Mouse (Mus musculus) c-Kit-negative CD71-positive TER-119-positive erythroid progenitor cells, embryonic 14.5 days (primary cell): ENCODE measurements around the gene Mlph.
A peak's percentile ranks its signal among the peaks of the same experiment; 100 is the strongest.

ENCODE experiments used
- DNase-seq: peaks from one replicate; pipeline ENCODE4 v3.0.0-alpha.2; 2013; ENCODE audit warnings: low read depth, low spot score

Mlph gene

DNA sequence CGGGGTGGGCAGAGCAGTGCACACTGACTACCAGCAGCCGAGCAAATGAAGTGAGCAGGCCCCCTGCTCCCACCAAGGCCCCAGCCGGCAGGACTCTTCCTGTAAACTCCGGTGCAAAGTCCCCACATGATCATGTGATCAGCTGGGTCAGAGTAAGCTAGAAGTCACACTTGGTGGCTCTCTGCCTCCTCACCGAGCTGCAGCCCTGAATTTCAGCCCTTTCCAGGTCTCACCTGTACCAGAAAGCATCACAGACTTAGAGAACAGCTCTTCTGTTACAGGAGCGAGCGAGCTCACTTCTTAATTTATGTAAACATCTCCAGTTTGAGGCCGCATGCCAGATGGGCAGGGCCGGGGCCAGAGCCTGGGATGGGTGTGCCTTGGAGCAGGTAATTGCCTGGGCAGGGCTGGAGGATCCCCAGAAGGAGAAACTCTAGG lies 54.5 kb downstream of the Mlph start, which contains the start of gene Rab17:
TSS of gene Rab17 (minus strand) at position 315 of the 438 bp plus-strand sequence.
- no peak for DNase-seq

DNA sequence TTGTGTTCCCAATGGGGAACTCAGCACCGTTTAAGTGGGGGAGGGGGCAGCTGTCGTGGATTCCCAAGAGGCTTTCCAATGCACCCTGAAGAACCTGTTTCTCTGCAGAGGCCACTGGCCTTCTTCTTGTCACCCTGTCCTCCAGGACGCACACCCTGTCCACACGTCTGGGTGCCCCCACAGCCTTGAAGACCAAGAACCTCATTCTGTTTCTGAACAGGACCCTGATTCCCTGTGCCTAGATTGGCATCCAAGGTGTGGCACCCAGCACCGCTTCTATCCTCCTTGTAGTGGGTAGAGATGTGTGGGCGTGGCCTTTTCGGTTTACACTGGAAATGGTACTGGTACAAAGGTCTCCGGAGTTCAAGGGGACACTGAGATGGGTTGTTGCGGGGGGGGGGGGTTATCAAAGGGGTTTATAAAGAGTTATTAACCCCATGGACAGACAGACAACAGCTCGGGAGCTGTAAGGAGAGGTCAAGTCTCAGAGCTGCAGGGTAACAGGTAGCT lies 55.1 kb downstream of the Mlph start:
- DNase-seq, result no peak

- peak; percentile 16 for DNase-seq
Observed at GRCm38 (mm10) chr1:90972911-90973573, 58.2 kb downstream of the Mlph start.

- DNase-seq, result no peak
Observed at GRCm38 (mm10) chr1:90973574-90973911, 58.7 kb downstream of the Mlph start.

- DNase-seq, result no peak
Observed at GRCm38 (mm10) chr1:90974906-90975649, 60.2 kb downstream of the Mlph start.

DNA sequence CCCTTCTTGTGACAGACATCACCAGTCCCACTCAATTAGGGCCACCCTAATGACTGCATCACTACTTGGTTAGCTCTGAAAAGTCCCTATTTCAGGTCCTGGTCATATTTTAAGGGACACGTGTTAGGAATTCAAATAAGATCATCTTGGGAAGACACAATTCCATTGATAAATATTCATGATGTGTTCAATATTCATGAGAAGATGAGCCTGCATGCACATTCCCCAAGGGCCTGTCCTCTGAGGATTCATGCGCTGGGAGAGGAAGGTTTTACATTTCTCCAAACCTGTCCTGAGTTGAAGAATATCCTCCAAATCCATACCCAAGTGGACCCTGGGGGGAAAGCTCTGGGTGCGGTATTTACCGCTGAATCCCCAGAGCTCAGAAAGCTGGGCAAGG lies 61.1 kb downstream of the Mlph start:
- no peak for DNase-seq

GRCm38 (mm10) chr1:90980638-90981330 lies 65.9 kb downstream of the Mlph start:
- no peak for DNase-seq

DNA sequence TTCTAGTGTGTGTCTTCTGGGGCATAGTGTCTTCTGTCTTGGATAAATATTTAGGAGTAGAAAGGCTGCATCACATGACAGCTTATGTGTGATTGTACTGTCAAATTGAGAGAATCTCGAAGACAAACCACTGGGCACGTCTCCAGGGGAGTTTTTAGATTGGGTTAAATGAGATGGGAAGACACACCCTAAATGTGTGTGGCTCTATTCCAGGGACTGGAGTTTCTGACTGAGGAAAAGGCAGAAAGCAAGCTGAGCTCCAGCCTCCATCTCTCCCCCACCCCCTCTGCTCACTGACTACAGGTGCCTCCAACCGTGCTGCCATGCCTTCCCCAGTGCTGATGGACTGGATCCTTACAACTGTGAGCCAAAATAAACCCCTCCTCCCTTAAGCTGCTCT lies 66.5 kb downstream of the Mlph start:
- DNase-seq, result no peak

DNA sequence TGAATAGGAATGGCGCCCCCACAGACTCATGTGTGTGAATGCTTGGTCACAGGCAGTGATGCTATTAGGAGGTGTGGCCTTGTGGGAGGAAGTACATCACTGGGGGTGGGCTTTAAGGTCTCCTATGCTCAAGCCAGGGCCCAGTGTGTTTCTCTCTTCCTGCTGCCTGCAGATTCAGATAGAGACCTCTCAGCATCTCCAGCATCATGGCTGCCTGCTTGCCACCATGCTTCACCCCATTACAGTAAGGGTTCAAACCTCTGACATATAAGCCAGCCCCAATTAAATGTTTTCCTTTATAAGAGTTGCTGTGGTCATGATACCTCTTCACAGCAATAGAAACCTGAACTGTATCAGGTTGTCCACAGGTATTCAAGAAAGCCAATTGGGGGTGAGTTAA lies 81.0 kb downstream of the Mlph start:
- no peak for DNase-seq

GRCm38 (mm10) chr1:90997136-90997535 lies 82.3 kb downstream of the Mlph start:
- DNase-seq, result no peak

- DNase-seq, result no peak
Observed at GRCm38 (mm10) chr1:90997641-90998040, 82.8 kb downstream of the Mlph start.

DNA sequence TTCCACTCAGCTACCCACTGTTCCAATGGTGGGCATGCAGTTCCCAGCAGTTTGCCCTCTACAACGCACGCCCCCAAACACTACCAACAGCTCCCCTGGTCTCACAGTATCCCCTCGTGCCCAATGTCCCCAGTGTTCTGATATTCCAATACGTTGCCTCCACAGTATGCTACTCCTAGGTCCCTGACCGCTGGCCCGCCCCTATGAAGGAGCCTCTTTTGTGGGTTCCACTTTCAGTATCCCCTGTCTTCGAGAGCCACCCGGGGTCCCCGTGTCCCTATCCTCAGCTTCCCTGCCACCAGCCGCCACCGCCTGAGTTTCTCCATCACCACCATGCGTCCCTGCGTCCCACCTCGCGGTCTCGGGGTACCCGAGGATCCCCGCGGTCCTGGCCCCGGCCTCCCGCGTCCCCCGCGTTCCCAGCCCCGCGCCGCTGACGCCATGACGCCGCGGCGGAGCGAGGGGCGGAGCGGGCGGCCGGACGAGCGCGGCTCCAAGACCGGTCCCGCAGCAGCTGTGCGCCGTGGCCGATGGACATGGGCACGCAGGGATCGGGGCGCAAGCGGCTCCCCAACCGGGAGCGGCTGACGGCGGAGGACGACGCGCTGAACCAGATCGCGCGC lies 83.5 kb downstream of the Mlph start, which contains the start of gene Lrrfip1:
TSS of gene Lrrfip1 (plus strand) at position 470 of the 623 bp plus-strand sequence.
- no peak for DNase-seq

- no peak for DNase-seq
Observed at GRCm38 (mm10) chr1:90998891-90999611, 84.2 kb downstream of the Mlph start.

DNA sequence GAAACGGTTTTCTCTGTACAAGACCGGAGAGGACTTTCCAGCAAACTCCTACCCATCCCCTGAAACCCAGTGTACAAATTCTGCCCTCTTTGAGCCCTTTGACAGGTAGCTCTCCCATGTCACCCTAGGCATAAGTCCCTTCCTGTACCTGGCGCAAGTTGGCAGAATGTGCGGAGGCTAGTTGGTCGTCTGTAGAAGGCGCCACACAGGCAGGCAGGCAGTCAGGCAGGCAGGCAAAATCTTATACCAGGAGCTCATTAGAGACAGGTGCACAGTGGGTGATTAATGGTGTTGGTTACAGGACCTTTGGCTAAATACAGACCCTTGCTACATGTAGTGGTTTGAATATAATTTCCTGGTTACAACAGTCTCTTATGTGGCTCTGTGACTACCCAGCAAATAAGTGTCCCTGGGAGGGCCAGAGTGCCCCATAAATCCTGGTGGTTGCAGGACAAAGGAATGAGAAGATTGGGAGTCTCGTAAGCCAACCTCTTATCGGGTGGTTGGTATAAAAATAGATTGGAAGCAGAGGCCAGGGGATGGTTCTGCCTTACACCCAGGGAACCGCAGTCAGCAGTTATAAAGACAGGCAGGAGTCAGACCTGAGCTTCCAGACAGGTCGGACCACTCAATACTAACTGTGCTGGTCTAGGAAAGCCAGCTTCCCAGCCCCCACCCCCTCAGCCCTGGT lies 85.2 kb downstream of the Mlph start:
- no peak for DNase-seq
